Mouse (Mus musculus) kidney, adult 2 months (tissue): ENCODE results near the gene Tmem251. TPM values are rescaled to one million over a fixed set of nuclear protein-coding genes. Genes with fewer than 3 reads are reported as not detected.

Experiments used
- DNase-seq: peaks from one replicate; pipeline ENCODE4 v3.0.0; 2021
- H3K27ac ChIP-seq: fragments of 200-500 bp; 2 replicates; pipeline ENCODE4 v1.5.1; 2012; ENCODE audit warnings: low read depth, low read length, control low read depth, inconsistent platforms; ENCODE audit not compliant: insufficient read depth
- H3K27me3 ChIP-seq: fragments of 200-500 bp; replicated peaks from 2 replicates; pipeline ENCODE4 v1.6.1; 2012; ENCODE audit warnings: mild to moderate bottlenecking, moderate library complexity, low read length, inconsistent platforms; ENCODE audit not compliant: control insufficient read depth, insufficient read depth
- H3K36me3 ChIP-seq: fragments of 200-500 bp; 2 replicates; pipeline ENCODE4 v1.6.1; 2012; ENCODE audit warnings: mild to moderate bottlenecking, moderate library complexity, low read length, inconsistent platforms; ENCODE audit not compliant: control insufficient read depth, insufficient read depth
- H3K4me1 ChIP-seq: fragments of 200-500 bp; 2 replicates; pipeline ENCODE4 v1.6.1; 2011; ENCODE audit warnings: low read length; ENCODE audit not compliant: control insufficient read depth, insufficient read depth
- H3K4me3 ChIP-seq: fragments of 200-500 bp; 2 replicates; pipeline ENCODE4 v1.5.1; 2011; ENCODE audit warnings: mild to moderate bottlenecking, low read depth, low read length, control low read depth; ENCODE audit not compliant: insufficient read depth
- CTCF ChIP-seq: fragments of 200-500 bp; conservative IDR thresholded peaks from 2 replicates; pipeline ENCODE4 v1.5.1; 2011; ENCODE audit warnings: low read depth, mild to moderate bottlenecking, control low read depth, low read length, moderate library complexity, mixed read lengths; ENCODE audit not compliant: insufficient read depth, insufficient read length
- POLR2A ChIP-seq: fragments of 200-500 bp; IDR thresholded peaks from one replicate; pipeline ENCODE4 v1.6.1; 2011; ENCODE audit warnings: low read depth, low read length, control low read depth
- WGBS: fragments of 180-500 bp; shearing (Covaris S2); methylation state at CpG from one replicate; pipeline ENCODE4 v1.1.7; 2018; 5-methylcytosine and 5-hydroxymethylcytosine counted together
- polyA plus RNA-seq: library from polyadenylated mRNA; depleted of rRNA; stranded (reverse); fragments of >200 nt; gene quantifications from 2 replicates; pipeline ENCODE4 v1.2.3, GENCODE M21; 2012

Tmem251 gene
- polyA plus RNA-seq, 1 experiment, result 2.9 TPM

DNA sequence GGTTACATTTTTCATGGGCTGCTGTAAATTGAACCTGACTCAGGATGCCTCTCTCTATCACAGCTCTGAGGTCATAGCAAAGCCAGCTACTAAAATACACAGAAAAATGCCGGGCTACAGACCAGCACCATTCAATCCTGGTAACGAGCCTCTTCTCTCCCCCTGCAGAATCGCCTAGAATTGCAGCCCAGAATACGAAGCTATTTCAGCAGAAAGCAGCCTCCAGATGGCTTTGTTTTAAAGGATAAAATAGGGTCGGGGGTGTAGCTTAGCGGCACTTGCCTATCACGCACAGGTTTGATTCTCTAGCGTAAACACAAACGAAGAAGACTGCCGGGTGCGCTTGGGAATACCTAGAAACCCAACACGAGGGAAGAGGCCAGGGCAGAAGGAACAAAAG, 43.1 kb upstream of the Tmem251 start:
- Histone ChIP-seq H3K27me3 (no peaks in the 10 kb centered on the region), H3K36me3 (no peaks in the 10 kb centered on the region), H3K27ac (no peak overlapping the region), H3K4me3 (no peak overlapping the region), H3K4me1 (0 out of 2 replicates have a peak, but pooled peaks cover 7% of the 10 kb centered on the region)
- no peak for TF ChIP-seq CTCF
- TF ChIP-seq POLR2A, result no peak
- no peak for DNase-seq
- 71% methylated on average over 12 of the region's 12 CpGs for WGBS

DNA sequence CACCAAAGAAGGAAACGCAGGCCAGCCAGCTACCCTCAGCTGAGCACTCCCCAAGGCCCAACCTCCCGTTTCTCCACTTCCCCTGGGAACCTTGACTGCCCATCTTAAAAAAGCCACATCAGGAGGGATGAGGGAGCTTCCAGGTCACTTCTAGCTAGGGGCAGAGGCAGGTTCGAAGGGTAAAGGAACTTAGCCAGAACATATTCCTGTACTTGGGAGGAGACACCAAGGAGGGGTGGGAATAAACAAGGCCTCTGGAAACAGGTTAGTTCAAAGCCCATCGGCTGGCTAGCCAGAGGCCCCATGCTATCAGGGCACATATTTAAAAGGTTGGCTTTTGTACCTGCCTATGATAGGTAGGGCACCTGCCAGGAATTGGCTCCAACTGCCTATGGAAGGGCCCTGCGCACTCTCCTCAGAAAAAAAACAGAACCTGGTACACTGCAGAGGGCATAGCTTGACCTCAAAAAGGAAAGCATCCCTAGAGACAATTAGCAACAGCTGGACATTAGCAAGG, 41.8 kb upstream of the Tmem251 start:
- Histone ChIP-seq H3K4me1 (0 out of 2 replicates have a peak, but pooled peaks cover 7% of the 10 kb centered on the region), H3K27me3 (no peaks in the 10 kb centered on the region), H3K27ac (no peak overlapping the region), H3K36me3 (no peaks in the 10 kb centered on the region), H3K4me3 (no peak overlapping the region)
- no peak for DNase-seq
- TF ChIP-seq POLR2A (no peak), CTCF (no peak)
- WGBS, result 79% methylated on average over 5 of the region's 5 CpGs

DNA sequence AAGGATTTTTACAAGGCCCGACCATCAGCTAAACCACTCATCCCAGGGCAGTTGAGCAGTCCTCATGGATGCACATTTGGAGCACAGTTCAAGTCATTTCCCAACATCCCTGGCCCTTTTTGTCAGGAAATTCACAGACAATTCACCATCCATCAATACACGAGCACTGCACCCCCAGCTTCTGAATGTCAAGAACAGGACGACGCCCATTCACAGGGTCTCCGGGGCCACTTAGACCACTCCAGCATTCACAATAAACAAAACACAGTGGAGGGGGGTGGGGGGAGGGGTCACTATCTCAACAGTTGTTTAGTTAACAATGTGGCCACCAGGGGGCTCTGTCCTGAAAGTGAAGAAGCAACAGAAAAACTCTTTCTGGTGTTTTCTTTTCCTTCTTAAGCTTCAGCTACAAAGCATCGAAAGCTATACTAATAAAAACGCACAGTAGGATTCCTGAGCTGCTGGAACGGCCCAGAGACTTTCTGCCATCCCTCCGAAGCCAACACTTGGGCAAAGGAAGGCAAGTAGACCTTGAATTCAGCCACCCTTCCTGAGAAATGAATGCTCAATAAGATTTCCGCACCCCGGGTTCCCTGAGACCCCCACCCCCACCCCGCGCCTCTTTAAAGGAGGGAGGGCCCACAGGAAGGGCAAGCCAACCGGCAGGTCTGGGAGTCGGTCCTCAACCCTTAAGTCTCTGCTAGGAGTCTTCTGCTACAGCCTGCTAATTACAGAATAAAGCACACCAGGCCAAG, 41.0 kb upstream of the Tmem251 start:
- TF ChIP-seq POLR2A, result no peak
- TF ChIP-seq CTCF, result peak; percentile 36
- no peak overlapping the region for H3K27ac ChIP-seq
- 0 out of 2 replicates have a peak overlapping the region, but pooled peaks have one; percentile 4 for H3K4me3 ChIP-seq
- 0 out of 2 replicates have a peak, but pooled peaks cover 7% of the 10 kb centered on the region for H3K4me1 ChIP-seq
- no peaks in the 10 kb centered on the region for H3K27me3 ChIP-seq
- 9% methylated on average over 15 of the region's 15 CpGs for WGBS
- peak; percentile 83 for DNase-seq
- H3K36me3 ChIP-seq, result no peaks in the 10 kb centered on the region

DNA sequence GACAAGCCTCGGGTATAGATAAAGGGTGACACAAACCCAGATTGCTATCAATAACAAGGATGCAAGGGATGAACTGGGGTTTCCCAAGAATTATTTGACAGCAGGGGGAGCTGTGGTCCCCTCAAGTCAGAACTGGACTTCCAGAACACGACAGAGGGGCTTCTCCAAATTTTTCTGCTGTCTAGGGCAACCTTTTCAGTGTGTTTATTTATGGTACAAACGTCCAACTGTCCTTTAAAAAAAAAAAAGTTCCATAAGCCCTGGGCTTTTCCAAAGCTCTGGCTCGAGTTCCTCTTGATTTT, 40.5 kb upstream of the Tmem251 start:
- H3K4me3 ChIP-seq, result no peak overlapping the region
- peak; percentile 36 for DNase-seq
- H3K36me3 ChIP-seq, result no peaks in the 10 kb centered on the region
- 0 out of 2 replicates have a peak, but pooled peaks cover 7% of the 10 kb centered on the region for H3K4me1 ChIP-seq
- WGBS, result 13% methylated on average over 4 of the region's 4 CpGs
- TF ChIP-seq CTCF (peak; percentile 25; the same call in 1 of the 2 replicates), POLR2A (no peak)
- no peaks in the 10 kb centered on the region for H3K27me3 ChIP-seq
- no peak overlapping the region for H3K27ac ChIP-seq

DNA sequence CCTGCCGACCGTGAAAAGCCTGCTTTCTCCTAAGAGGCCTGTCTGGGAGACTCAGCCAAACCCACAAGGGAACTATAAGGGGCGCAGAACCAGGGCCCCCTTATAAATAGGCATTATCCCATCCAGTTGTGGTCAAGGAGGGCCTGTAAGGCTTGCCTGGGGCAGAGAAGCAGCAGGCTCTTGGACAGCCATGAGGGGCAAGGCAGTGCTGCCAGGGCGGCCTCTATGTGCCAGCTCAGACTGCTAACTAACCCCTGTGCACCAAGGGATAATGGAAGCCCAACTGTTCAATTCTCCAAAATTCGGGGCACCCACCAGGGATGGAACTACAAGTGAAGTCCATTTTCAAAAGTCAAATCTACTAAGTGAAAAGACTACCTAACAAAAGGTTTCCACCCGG, 40.1 kb upstream of the Tmem251 start:
- TF ChIP-seq CTCF, result no peak
- no peak for TF ChIP-seq POLR2A
- 57% methylated on average over 6 of the region's 6 CpGs for WGBS
- Histone ChIP-seq H3K27ac (no peak overlapping the region), H3K27me3 (no peaks in the 10 kb centered on the region), H3K36me3 (no peaks in the 10 kb centered on the region), H3K4me1 (0 out of 2 replicates have a peak, but pooled peaks cover 7% of the 10 kb centered on the region), H3K4me3 (peak overlapping the region; percentile 80; the same call in 1 of the 2 replicates)
- peak; percentile 15 for DNase-seq

DNA sequence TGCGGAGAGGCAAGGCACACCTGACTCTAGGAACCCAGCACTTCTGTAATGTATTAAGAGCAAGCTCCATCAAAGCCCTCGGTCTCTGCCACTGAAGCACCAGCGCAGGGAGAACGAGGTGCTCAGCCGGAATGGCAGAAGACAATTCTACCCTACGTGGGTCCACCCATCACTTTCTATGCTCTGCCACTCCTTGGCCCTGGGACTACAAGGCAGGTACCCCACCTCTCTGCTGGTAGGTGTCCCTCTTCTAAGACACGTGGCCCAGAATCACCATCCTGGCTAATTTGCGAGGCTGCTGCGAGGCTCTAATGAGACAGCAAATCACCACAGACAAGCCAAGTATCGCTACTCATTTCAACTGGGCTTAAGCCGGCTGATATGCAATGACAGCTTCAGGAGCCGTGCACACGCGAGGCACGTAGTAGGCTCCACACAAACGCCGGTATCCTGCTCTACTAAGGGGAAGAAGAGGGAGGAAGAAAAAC, 39.6 kb upstream of the Tmem251 start:
- Histone ChIP-seq H3K27me3 (no peaks in the 10 kb centered on the region), H3K27ac (no peak overlapping the region), H3K4me3 (peak overlapping the region; percentile 80), H3K4me1 (0 out of 2 replicates have a peak, but pooled peaks cover 7% of the 10 kb centered on the region), H3K36me3 (no peaks in the 10 kb centered on the region)
- DNase-seq, result peak; percentile 23
- no peak for TF ChIP-seq POLR2A
- WGBS, result 18% methylated on average over 17 of the region's 17 CpGs

DNA sequence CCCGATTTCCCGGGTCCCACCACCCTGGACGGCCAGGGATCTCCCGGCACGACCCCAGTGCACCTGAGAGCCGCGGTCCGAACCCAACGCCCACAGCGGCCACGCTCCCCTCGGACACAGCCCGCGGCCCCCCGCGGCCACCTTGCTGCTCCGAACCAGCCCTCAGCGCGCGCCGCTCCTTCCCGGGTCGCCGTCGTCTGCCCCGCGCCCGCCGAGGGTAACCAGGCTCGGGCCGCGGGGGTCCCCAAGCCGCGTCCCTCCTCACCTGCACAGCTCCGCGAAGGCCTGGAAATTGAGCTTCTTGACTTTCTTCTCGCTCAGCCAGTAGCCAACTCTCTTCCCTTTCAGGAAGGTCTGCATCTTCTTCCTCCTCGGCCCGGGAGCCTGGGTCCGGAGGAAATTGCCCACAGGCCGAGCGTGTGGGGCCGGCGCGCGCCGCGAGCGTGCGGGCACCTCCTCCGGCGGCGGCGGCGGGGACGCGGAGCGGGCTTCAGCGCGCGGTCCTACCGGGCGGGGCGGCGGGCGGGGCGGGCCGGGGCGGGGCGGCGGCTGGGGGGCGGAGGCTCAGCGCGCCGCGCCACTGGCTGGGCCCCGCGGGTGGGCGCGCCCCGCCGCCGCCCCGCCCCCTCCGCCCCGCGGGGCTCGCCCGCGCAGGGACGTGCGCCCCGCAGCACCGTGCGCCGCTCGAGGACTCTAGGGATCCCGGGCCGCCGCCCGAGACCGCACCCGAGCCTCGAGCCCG, 38.9 kb upstream of the Tmem251 start, which contains the start of gene Itpk1:
TSS of gene Itpk1 (minus strand) at position 474 of the 742 bp plus-strand sequence.
- Histone ChIP-seq H3K27ac (peak within 1 kb of the TSS; percentile 80), H3K4me1 (0 out of 2 replicates have a peak, but pooled peaks cover 7% of the 10 kb centered on the region), H3K4me3 (peak within 1 kb of the TSS; percentile 90), H3K36me3 (no peaks in the 10 kb centered on the region), H3K27me3 (no peaks in the 10 kb centered on the region)
- TF ChIP-seq POLR2A (no peak), CTCF (no peak)
- DNase-seq, result no peak
- WGBS, result 5% methylated on average over 99 of the region's 105 CpGs
